Mouse (Mus musculus): Measurements from ENCODE around the gene Kcng1.

The Kcng1 gene

DNA sequence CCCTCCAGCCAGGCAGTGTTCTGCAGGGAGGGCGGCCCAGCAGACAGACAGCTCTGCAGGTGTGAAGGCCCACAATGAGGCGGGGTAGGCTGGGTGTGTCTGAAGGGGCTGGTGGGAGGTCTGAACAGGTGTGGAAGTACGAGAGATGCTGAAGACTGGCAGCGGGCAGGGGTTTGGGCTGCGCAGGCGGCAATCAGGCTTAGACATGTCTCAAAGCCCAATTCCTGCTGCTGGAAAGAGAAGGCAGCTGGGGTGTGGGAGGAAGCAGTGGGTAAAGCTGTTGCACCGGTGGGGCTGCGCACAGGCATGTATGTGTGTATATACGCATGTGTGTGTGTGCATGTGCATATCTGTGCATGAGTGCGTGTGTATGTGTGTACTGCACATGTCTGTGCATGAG, 20.6 kb downstream of the Kcng1 start:
- intact Hi-C loops (cut with DNase I), result no loop called here

DNA sequence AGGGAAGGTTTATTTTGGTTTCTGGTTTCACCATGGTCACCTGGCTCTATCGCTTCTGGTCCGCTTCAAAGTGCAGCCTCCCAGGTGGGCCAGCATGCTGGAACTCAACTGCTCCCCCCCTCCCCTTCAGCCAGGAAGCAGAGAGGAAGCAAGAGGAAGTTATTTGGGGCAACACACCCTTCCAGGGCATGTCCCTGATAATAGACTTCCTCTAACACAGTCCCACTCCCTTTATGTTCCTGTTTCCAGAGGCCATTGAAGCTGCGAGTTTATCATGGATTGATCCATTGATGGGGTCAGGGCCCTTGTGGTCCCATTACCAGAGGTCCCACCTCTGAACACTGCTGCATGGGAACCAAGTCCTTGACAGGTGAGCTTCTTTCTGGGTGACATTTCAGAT, 21.4 kb downstream of the Kcng1 start:
- intact Hi-C loops (cut with DNase I), result no loop called here

DNA sequence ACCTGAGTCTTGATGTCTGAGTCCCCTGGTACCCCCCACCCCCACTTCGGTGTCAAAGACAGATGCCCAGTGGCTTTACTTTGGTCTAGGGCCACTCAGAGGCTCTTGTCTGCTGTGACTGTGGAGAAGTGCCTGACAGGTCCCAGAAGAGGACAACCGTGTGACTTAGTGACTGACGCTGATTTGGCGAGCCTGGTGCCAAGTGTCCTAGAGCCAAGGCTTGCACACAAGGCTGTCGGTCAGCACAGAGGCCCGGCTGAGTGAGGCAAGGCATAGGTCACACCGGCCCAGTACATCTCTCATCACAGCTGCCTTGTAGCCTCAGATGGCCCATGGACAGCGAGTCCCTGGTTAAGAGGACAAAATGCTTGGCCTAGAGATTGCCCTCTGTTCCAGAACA, 22.5 kb downstream of the Kcng1 start:
- intact Hi-C loops (cut with DNase I), result loop anchor here (10.0 kb wide), 1 partner anchor 366 kb away; no protein-coding TSS in a partner anchor

DNA sequence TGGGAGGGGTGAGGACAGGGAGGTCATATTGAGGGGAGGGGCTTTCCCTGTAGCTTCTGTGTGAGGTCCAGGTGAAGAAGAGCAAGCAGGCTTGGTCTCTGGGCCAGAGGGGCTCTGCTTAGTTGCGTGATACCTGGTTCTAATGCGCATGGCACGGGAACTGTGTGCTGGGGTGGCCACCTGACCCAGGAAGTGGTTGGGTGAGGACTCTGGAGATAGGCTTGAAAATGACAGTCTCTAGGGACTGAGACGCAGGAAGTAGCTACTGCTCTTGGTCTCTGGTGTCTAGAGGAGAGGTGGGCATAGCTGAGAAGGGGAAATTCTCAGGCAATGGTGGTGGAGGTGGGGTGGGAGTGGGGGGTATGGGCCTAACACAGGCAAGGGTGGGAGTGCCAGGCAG, 24.3 kb downstream of the Kcng1 start:
- intact Hi-C loops (cut with DNase I), result loop anchor here (10.0 kb wide), 1 partner anchor 368 kb away; no protein-coding TSS in a partner anchor

DNA sequence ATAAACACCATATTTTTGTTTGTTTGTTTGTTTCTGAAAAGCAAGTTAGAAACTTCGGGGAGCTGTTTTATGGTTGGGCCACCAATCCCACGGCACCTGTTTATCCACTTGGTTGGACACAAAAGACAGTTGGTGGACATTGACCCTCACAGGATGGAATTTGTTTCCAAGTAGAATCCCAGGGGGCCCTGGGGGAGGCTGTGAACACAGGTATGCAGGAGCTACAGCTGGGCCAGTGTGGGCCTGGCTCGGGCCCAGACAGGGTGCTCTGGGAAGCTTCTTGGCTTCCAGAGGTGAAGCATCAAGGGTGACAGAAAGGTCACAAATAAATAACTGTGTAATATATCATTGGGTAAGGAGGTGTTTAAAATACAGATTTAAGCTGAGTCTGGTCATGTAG, 25.0 kb downstream of the Kcng1 start:
- intact Hi-C loops (cut with DNase I), result loop anchor here (10.0 kb wide), 1 partner anchor 368 kb away; no protein-coding TSS in a partner anchor

DNA sequence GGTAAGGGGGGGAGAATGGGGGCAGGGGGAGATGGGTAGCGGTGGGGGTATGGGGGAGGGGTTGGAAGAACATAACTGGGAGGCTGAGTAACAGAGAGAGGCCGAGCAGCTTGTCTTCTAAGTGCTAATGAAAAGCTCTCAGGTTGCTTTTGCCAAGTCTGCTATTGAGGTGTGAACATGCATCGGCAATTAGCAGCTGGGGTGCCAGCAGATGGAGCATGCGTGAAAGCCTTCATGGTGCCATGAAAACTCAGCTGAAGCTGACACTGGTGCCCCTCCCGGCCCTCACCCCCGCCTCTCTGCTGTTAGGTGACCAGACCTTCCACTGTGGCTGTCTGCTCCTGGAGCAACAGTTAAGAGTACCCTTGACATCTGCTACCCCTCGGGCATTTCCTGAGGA, 27.7 kb downstream of the Kcng1 start:
- intact Hi-C loops (cut with DNase I), result loop anchor here (10.0 kb wide), 1 partner anchor 371 kb away; no protein-coding TSS in a partner anchor

- intact Hi-C loops (cut with DNase I), result loop anchor here (10.0 kb wide), 1 partner anchor 372 kb away; no protein-coding TSS in a partner anchor
These were observed 28.8 kb downstream of the Kcng1 start for GRCm38 (mm10) chr2:168252639-168253292.

GRCm38 (mm10) chr2:168250270-168250669, 31.3 kb downstream of the Kcng1 start:
- intact Hi-C loops (cut with DNase I), result loop anchor here (10.0 kb wide), 1 partner anchor 375 kb away; no protein-coding TSS in a partner anchor

DNA sequence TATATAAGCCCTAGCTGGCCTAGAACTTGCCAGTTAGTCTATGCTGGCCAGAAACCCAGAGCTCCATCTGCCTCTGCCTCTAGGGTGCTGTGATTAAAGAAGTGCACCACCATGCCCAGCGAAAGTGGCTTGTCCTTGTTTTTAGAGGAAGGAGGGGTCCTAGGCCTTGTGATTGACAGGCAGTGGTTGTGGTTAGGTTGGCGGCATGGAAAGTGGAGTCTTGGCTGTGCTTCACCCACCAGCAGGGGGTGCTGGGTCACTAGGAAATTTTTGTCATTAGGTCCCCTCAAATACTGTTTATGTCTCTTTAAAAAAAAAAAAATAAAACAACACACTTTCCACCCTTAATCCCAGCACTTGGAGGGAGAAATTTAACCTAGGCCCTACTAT, 32.7 kb downstream of the Kcng1 start:
- intact Hi-C loops (cut with DNase I), result no loop called here

GRCm38 (mm10) chr2:168248167-168248855, 33.2 kb downstream of the Kcng1 start:
- intact Hi-C loops (cut with DNase I), result no loop called here

- intact Hi-C loops (cut with DNase I), result no loop called here
These were observed 36.0 kb downstream of the Kcng1 start for GRCm38 (mm10) chr2:168245571-168245970.

GRCm38 (mm10) chr2:168243278-168243677, 38.3 kb downstream of the Kcng1 start:
- intact Hi-C loops (cut with DNase I), result no loop called here

DNA sequence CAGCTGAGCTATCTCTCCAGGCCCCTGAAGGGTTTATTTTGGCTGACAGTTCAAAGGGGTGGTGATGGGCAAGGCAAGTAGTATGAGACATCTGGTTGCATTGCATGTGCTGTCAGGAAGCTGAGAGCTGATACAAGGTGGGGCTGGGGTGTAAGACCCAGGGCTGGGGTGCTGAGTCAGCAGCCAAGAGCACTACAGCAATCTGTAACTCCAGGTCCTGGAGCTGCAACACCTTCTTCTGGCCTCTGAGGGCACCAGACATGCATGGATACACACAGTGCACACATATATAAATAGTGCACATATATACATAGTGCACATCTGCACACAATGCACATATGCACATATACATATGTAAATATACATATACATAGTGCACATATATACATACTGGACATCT, 38.7 kb downstream of the Kcng1 start:
- intact Hi-C loops (cut with DNase I), result no loop called here

DNA sequence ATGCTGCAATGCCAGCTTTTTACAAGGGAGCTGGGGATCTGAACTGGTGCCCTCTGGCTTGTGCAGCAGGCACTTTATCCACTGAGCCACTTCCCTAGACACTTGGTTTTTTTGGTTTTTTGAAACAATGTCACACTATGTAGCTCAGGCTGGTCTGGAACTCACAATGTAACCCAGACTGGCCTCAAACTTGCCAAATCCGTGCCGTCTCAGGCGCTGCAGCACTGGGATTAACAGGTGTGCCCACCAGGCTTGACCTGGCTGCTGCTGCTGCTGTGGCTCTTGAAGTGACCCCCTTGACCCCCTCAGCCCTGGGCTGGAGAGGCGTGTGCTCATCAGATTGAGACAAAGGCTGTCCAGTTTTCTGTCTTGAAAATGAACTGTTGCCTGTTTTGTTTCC, 43.2 kb downstream of the Kcng1 start:
- intact Hi-C loops (cut with DNase I), result no loop called here

DNA sequence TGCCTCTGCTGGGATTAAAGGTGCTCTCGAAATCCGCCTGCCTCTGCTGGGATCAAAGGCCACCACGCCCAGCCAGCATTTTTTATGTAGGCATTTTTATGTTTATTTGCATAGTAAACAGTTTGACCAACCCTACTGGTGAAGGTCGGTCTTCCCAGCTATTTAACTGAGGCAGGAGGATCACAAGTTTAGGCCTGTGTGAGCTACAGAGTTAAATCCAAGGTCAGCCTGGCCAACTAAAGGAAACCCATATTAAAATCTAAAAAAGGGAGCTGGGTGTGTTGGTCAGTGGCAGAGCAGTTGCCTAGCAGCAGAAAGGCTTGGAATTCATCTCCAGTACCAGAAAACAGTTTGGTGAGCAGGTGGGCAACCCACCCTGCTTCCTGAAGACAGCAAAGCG, 48.2 kb downstream of the Kcng1 start:
- intact Hi-C loops (cut with DNase I), result no loop called here

DNA sequence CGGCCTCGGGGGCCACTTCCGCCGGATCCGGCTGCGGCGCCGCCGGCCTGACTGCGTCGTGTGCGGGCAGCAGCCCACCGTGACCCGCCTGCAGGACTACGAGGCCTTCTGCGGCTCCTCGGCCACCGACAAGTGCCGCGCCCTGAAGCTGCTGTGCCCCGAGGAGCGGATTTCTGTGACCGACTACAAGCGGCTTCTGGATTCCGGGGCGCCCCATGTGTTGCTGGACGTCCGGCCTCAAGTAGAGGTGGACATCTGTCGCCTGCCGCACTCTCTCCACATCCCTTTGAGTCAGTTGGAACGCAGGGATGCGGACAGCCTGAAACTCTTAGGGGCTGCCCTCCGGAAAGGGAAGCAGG, 50.1 kb downstream of the Kcng1 start:
- intact Hi-C loops (cut with DNase I), result no loop called here

GRCm38 (mm10) chr2:168230773-168231470, 50.6 kb downstream of the Kcng1 start:
- intact Hi-C loops (cut with DNase I), result no loop called here

- intact Hi-C loops (cut with DNase I), result no loop called here
These were observed 51.4 kb downstream of the Kcng1 start, which contains the start of the genes Gm20716, Dpm1 and Mocs3 for GRCm38 (mm10) chr2:168230026-168230728. TSS of gene Gm20716 (minus strand) at chr2:168230364. TSS of gene Dpm1 (minus strand) at chr2:168230591. TSS of gene Mocs3 (plus strand) at chr2:168230622.

DNA sequence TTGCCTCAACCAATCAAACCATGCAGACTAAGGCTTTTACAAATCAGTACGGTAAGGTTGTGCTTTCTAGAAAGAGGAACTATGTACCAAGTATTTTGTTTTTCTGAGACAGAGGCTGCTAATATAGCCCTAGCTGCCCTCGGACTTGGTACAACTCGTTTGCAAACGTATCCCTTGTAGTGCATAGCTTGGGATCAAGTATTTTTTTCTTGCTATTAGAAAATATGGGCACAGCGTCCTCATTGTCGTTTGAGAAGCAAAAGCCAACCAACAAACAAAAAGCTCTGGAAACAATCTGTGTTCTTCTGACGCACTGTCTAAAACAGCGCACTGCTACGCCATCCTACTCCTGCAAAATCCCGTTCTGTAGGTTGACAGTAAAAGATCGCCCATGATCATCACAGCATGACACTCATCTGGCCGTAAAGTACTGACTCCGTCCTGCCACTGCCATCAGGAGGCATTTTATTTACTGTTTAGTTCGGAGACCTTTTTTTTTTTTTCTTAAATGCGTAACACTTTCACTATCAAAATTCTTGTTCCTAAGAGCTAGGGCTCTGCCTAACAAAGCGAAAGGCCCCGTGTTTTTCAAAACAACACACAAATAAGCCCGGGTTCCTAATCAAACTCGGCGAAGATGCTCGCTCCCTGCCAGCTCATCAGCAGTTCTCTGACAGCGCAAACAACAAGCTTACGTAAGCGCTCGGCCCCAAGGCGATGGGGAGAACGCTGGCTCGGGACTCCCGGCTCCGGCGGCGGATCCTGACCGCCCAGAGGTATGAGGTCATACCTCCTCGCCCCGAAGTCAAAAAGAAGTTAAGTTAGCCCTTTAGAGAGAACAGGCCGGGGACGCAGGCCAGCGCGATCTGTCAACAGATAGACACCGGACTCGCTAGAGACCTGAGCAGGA, 52.2 kb downstream of the Kcng1 start:
- intact Hi-C loops (cut with DNase I), result no loop called here

DNA sequence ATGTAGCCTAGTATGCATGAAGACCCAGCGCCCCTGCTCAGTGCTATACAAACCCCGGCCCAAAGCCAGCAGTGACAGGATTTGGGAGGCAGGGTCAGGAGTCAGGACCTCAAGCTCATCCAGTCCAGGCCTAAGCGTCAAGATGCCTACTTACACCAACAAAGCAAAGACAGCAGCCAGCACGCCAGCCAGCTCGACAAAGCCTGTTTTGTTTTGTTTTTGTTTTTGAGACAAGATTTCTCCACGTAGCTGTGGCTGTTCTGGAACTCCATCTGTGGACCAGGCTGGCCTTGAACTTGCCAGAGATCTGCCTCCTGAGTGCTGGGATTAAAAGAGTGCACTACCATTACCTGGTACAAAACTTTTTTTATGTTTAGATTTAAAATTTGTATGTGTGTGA, 58.2 kb downstream of the Kcng1 start:
- intact Hi-C loops (cut with DNase I), result no loop called here

All from adrenal gland (tissue).